Mouse (Mus musculus) lung, adult 18-20 months (tissue): ENCODE results near the gene Fam216b.

Source experiments
- DNase-seq, 2 experiments: peaks; one replicate each; pipeline ENCODE4 v3.0.0; 2022; ENCODE audit warnings: mixed read lengths in 2 of 2

Fam216b gene

GRCm38 (mm10) chr14:78041886-78042526, 46.8 kb downstream of the Fam216b start:
- no peak for DNase-seq

- no peak for DNase-seq
Measured at GRCm38 (mm10) chr14:78040643-78041042, 48.2 kb downstream of the Fam216b start.

GRCm38 (mm10) chr14:78038876-78039275, 49.9 kb downstream of the Fam216b start:
- DNase-seq, result no peak
